Mouse (Mus musculus) stomach, postnatal 0 days (tissue): ENCODE measurements at regions not wholly inside any gene's neighbourhood (a gene's known extent, or its start where the extent isn't known, plus 50 kb on each side); places are given as distances from the start of the nearest gene placed in this dataset.

ENCODE experiments used
- CTCF ChIP-seq: IDR thresholded peaks from 2 replicates; pipeline ENCODE4 v1.5.1; 2016; ENCODE audit warnings: antibody characterized with exemption, low read depth, mild to moderate bottlenecking, moderate library complexity
- EP300 ChIP-seq: optimal IDR thresholded peaks from 2 replicates; pipeline ENCODE3; 2016; ENCODE audit warnings: antibody characterized with exemption

GRCm38 (mm10) chr1:119298696-119299230 lies 123.3 kb downstream of the Inhbb start:
- no peak for TF ChIP-seq CTCF
- no peak for TF ChIP-seq EP300
